Mouse (Mus musculus) ES-E14 (cell line): ENCODE results near the gene Bcl2l10. TPM values are rescaled to one million over a fixed set of nuclear protein-coding genes. Genes with fewer than 3 reads are reported as not detected.

ENCODE experiments used
- DNase-seq: peaks from one replicate; pipeline ENCODE4 v3.0.0-alpha.2; 2013; ENCODE audit warnings: low read depth, low spot score
- H3K27ac ChIP-seq: 2 replicates; pipeline ENCODE4 v1.5.1; 2012; ENCODE audit warnings: low read depth, mild to moderate bottlenecking, low read length, moderate library complexity, mixed read lengths; ENCODE audit not compliant: poor library complexity, insufficient read depth, severe bottlenecking
- H3K36me3 ChIP-seq: 2 replicates; pipeline ENCODE4 v1.6.1; 2012; ENCODE audit warnings: mild to moderate bottlenecking, low read length, moderate library complexity, mixed read lengths; ENCODE audit not compliant: control insufficient read depth, poor library complexity, insufficient read depth, severe bottlenecking
- H3K4me1 ChIP-seq, 2 experiments: fragments of 150-350 bp in 1 of 2; sonication (generic) in 1 of 2; 2 replicates each; pipeline ENCODE4 v1.6.1; 2012; ENCODE audit warnings: low read length in 2 of 2, mild to moderate bottlenecking in 1 of 2, mixed read lengths in 1 of 2; ENCODE audit not compliant: control insufficient read depth in 2 of 2, insufficient read depth in 2 of 2, poor library complexity in 1 of 2
- H3K4me3 ChIP-seq, 2 experiments: fragments of 150-350 bp in 1 of 2; sonication (generic) in 1 of 2; 2 replicates each; pipeline ENCODE4 v1.5.1; 2012; ENCODE audit warnings: low read length in 2 of 2, low read depth in 1 of 2, mild to moderate bottlenecking in 1 of 2, mixed read lengths in 1 of 2; ENCODE audit not compliant: insufficient read depth in 1 of 2, poor library complexity in 1 of 2, severe bottlenecking in 1 of 2
- H3K9ac ChIP-seq: 2 replicates; pipeline ENCODE4 v1.6.1; 2012; ENCODE audit warnings: low read depth, mild to moderate bottlenecking, low read length, mixed read lengths; ENCODE audit not compliant: poor library complexity, insufficient read depth, severe bottlenecking
- H3K9me3 ChIP-seq: fragments of 150-350 bp; sonication (generic); 2 replicates; pipeline ENCODE4 v1.6.1; 2012; ENCODE audit warnings: low read depth, mild to moderate bottlenecking, low read length; ENCODE audit not compliant: control insufficient read depth, insufficient read depth
- CHD2 ChIP-seq: IDR thresholded peaks from 2 replicates; pipeline ENCODE4 v1.6.1; 2014; ENCODE audit warnings: mild to moderate bottlenecking, low read depth, low read length, inconsistent platforms
- HCFC1 ChIP-seq: IDR thresholded peaks from 2 replicates; pipeline ENCODE4 v1.6.1; 2012; ENCODE audit warnings: low read length, inconsistent platforms, borderline replicate concordance; ENCODE audit not compliant: insufficient read depth
- MAFK ChIP-seq: IDR thresholded peaks from 2 replicates; pipeline ENCODE4 v1.6.1; 2014; ENCODE audit warnings: mild to moderate bottlenecking, low read depth, low read length, inconsistent platforms; ENCODE audit not compliant: insufficient read depth
- ZC3H11A ChIP-seq: IDR thresholded peaks from 2 replicates; pipeline ENCODE4 v1.6.1; 2012; ENCODE audit warnings: low read depth, mild to moderate bottlenecking, inconsistent platforms, low read length, borderline replicate concordance
- ZNF384 ChIP-seq: IDR thresholded peaks from 2 replicates; pipeline ENCODE4 v1.6.1; 2012; ENCODE audit warnings: low read depth, low read length, inconsistent platforms
- in situ Hi-C, 2 experiments: fragments of 600-800 bp; cut with MboI; formaldehyde crosslinking; loops; one replicate each; pipeline ENCODE4 v1.15.1; 2025; ENCODE audit warnings: low sequenced_read_pairs in 2 of 2, inconsistent platforms in 1 of 2; ENCODE audit not compliant: unreplicated experiment in 2 of 2
- total RNA-seq: library from RNA; depleted of rRNA; stranded (reverse); fragments of 300-350 nt; gene quantifications from 2 replicates; pipeline ENCODE4 v1.2.3, GENCODE M21; 2012; rRNA removed

Bcl2l10 gene
- total RNA-seq, 1 experiment: 0.71 TPM

DNA sequence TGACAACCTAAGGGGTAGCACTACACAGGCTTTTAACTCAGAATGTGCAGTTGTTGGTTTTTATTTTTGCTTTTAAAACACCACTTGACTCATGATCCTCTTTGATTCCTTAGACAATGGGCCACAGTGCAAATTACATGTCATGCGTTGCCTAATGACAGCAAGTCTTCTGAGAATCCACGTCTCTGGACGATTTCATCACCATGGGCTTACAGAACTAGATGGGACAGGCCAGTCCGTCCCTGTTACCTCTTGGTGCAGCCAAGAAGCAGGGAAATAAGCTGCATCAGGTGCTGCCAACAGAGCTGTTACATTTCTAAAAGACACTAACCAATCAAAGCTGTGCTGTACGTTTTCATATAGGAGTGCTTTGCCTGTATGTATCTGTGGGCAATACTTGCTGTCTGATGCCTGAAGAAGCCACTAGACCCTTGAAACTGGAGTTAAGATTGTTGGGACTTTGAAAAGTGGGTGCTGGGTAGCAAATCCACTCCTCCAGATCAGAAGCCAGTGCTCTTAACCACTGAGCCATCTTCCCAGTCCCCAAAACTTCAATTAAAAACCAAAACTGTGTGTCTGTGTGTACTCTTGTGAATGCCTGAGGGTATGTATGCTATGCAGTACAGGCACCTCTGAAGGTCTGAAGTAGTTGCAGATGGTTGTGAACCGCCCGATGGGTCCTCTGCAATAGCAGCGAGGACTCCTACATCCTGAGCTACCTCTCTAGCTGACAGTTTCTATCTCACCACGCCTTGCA is 37.8 kb downstream of the Bcl2l10 start:
- TF ChIP-seq MAFK (no peak), ZC3H11A (no peak), HCFC1 (no peak), ZNF384 (no peak), CHD2 (no peak)
- Histone ChIP-seq H3K36me3 (peaks cover 22% of the 10 kb centered on the region), H3K9ac (no peak overlapping the region), H3K27ac (no peak overlapping the region), H3K4me3 (no peak overlapping the region), H3K9me3 (no peaks in the 10 kb centered on the region), H3K4me1 (peaks cover 4 to 7% of the 10 kb centered on the region in 2 experiments; a peak in 2 of 4 replicates)
- in situ Hi-C loops: no loop called here
- DNase-seq: no peak

DNA sequence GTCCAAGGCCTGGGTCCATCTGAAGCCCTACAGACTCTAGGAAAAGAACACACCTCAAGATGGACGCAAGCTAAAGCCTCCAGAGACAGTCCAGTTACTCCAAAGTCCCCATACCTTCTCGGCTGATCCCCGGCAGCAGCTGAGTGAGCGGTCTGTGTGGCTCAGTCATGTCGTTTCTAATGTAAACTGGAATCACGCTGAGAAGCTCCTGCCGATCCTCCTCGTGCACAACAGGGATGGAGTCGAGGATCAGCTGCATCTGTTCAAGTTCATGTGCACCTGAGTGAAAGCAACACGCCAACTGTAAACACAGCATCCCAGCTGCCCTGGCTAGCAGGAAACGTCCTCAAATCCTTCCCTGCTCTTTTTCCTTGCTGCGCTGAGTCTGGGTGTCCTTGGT is 45.7 kb downstream of the Bcl2l10 start:
- Histone ChIP-seq H3K36me3 (peaks cover 47% of the 10 kb centered on the region), H3K9ac (no peak overlapping the region), H3K9me3 (no peaks in the 10 kb centered on the region), H3K27ac (no peak overlapping the region), H3K4me3 (no peak overlapping the region), H3K4me1 (peaks cover 0 to 2% of the 10 kb centered on the region in 2 experiments; a peak in 2 of 4 replicates)
- TF ChIP-seq CHD2 (no peak), HCFC1 (no peak), ZC3H11A (no peak), MAFK (no peak), ZNF384 (no peak)
- in situ Hi-C loops: no loop called here
- DNase-seq: no peak

DNA sequence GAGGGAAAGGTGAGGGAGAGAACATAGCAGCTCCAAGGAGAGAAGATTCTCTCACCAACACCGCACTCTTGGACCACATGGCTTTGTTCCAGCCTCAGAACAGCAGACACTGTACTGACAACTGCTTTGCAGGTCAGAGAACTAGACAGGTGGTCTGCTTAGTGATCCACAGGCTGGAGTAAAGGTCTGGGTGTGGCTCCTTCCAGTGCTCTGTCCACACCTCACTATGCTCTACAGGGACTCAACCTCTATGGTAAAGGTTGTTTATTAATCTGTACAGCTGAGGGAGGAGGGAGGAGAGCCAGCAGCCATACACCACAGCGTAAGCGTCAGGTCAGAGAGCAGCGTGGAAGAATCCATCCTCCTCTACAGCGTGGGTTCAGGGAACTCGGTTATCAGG is 48.4 kb downstream of the Bcl2l10 start:
- H3K4me3 ChIP-seq: no peak overlapping the region
- DNase-seq: no peak
- TF ChIP-seq HCFC1: no peak
- TF ChIP-seq CHD2: no peak
- no peak for TF ChIP-seq ZNF384
- TF ChIP-seq ZC3H11A: no peak
- TF ChIP-seq MAFK: no peak
- in situ Hi-C loops: no loop called here
- H3K27ac ChIP-seq: no peak overlapping the region
- H3K9me3 ChIP-seq: no peaks in the 10 kb centered on the region
- no peak overlapping the region for H3K9ac ChIP-seq
- peaks cover 0 to 7% of the 10 kb centered on the region in 2 experiments; a peak in 2 of 4 replicates for H3K4me1 ChIP-seq
- peaks cover 39% of the 10 kb centered on the region for H3K36me3 ChIP-seq

DNA sequence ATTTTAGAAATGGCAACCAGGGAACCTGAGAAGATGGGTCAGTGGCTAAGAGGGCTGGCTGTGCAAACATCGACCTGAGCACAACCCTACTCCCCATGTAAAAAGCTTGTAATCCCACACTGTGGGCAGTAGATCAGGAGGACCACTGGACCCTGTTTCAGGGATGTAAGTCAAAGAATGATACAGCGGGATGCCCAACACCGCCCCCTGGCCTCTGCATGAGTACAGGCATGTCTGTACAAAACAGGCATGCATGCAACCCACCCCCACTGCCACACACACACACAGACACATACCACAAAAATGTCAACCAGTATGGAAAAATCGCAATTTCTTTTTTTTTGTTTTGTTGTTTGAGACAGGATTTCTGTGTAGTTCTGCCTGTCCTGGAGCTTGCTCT is 51.5 kb downstream of the Bcl2l10 start:
- H3K4me1 ChIP-seq: peaks cover 0 to 12% of the 10 kb centered on the region in 2 experiments
- in situ Hi-C loops: no loop called here
- DNase-seq: no peak
- TF ChIP-seq ZC3H11A (no peak), MAFK (no peak), CHD2 (no peak), ZNF384 (no peak), HCFC1 (no peak)
- no peak overlapping the region for H3K27ac ChIP-seq
- H3K9ac ChIP-seq: no peak overlapping the region
- H3K9me3 ChIP-seq: no peaks in the 10 kb centered on the region
- peaks cover 26% of the 10 kb centered on the region for H3K36me3 ChIP-seq
- H3K4me3 ChIP-seq: no peak overlapping the region

DNA sequence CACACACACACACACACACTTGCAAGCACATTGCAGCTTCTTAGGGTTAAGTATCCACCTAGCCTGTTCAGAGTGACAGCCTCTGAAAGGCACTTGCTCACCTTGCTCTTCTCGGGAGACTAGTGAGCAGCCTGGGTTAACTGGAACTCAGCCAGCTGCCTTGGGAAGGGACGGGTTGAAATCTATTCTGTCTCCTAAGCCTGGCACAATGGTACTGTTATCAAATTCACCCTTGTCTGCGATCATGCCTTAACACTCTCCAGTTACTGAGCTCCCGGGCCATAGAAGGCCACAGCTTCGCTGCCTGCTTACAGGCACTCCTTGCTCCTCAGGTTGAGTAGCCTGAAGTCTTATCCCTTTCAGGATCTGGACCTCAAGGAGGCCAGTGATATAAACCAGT is 53.1 kb downstream of the Bcl2l10 start:
- Histone ChIP-seq H3K4me1 (peaks cover 0 to 14% of the 10 kb centered on the region in 2 experiments), H3K9ac (no peak overlapping the region), H3K9me3 (no peaks in the 10 kb centered on the region), H3K36me3 (peaks cover 20% of the 10 kb centered on the region), H3K27ac (no peak overlapping the region), H3K4me3 (no peak overlapping the region)
- TF ChIP-seq ZC3H11A (no peak), ZNF384 (no peak), CHD2 (no peak), MAFK (no peak), HCFC1 (no peak)
- DNase-seq: no peak
- in situ Hi-C loops: no loop called here

Other genes starting within 250 kb of the Bcl2l10 start
- gene Myo5c, start 115.7 kb upstream of the Bcl2l10 start, total RNA-seq: 7.5 and 7.6 TPM in 2 replicates
- 5.7 and 6.7 TPM in 2 replicates for gene Gnb5, start 41.5 kb upstream of the Bcl2l10 start, total RNA-seq
- 81.8 and 85.9 TPM in 2 replicates for gene Mapk6, start 62.2 kb downstream of the Bcl2l10 start, total RNA-seq
- gene Leo1, start 93.8 kb downstream of the Bcl2l10 start, total RNA-seq: 54.7 and 66.2 TPM in 2 replicates
- 23.6 and 36.4 TPM in 2 replicates for gene Tmod3, start 211.9 kb downstream of the Bcl2l10 start, total RNA-seq